Mouse (Mus musculus) T-cell, adult 66 days (primary cell): Measurements from ENCODE around the gene Abl2. TPM values are rescaled to one million over a fixed set of nuclear protein-coding genes. Genes with fewer than 3 reads are reported as not detected.

Experiments
- total RNA-seq, 2 experiments: library from RNA; stranded (reverse); gene quantifications; 3 replicates in 1 of 2; 4 replicates in 1 of 2; pipeline ENCODE4 v1.2.4; 2023

The Abl2 gene
- 10 to 100 TPM; 36.2 to 42.0 TPM for total RNA-seq

GRCm38 (mm10) chr1:156558024-156558930, at the start of gene Abl2:
Gene Abl2 (plus strand): TSS chr1:156558786.

GRCm38 (mm10) chr1:156523842-156524241, 34.7 kb upstream of the Abl2 start, which contains the start of gene Gm10031:
Gene Gm10031 (plus strand): TSS chr1:156524012.

GRCm38 (mm10) chr1:156674195-156675000, 115.8 kb downstream of the Abl2 start, which contains the start of gene Tor3a:
Gene Tor3a (minus strand): TSS chr1:156674356.

Other genes starting within 250 kb of the Abl2 start
- gene Nphs2, start 248.1 kb upstream of the Abl2 start, total RNA-seq: not detected
- gene Gm2000, start 192.7 kb upstream of the Abl2 start, total RNA-seq: 1,000 to 10,000 TPM; 1,550 to 1,558 TPM
- 1 to 10 TPM in 1 of 2 experiments, under 1 TPM in 1; 0.92 to 2.4 TPM for gene Axdnd1, start 137.6 kb upstream of the Abl2 start, total RNA-seq
- 10 to 100 TPM; 24.9 to 48.9 TPM for gene Soat1, start 84.5 kb upstream of the Abl2 start, total RNA-seq
- 10 to 100 TPM; 34.0 to 34.4 TPM for gene Gm10031, start 34.8 kb upstream of the Abl2 start, total RNA-seq
- 10 to 100 TPM; 14.9 to 16.5 TPM for gene Tor3a, start 115.6 kb downstream of the Abl2 start, total RNA-seq
- 10 to 100 TPM; 20.8 to 23.4 TPM for gene Fam20b, start 160.3 kb downstream of the Abl2 start, total RNA-seq